Mouse (Mus musculus) embryonic stem cell, embryonic (primary cell): Measurements from ENCODE around the gene Kif7.

Experiments
- CTCF ChIA-PET, 4 experiments: fragments of 300-600 bp in 2 of 4; fragments of 350-600 bp in 2 of 4; sonication (Branson Sonifier 250); formaldehyde crosslinking; loops; one replicate each; lab custom pipeline; 2022; ENCODE audit warnings: inconsistent platforms in 2 of 4; lab: Charles Lee
- POLR2A ChIA-PET, 4 experiments: fragments of 300-600 bp in 2 of 4; fragments of 350-600 bp in 2 of 4; sonication (Branson Sonifier 250); formaldehyde crosslinking; loops; one replicate each; lab custom pipeline; 2022; ENCODE audit warnings: antibody characterized with exemption in 4 of 4, inconsistent platforms in 1 of 4; lab: Charles Lee

Gene Kif7

DNA sequence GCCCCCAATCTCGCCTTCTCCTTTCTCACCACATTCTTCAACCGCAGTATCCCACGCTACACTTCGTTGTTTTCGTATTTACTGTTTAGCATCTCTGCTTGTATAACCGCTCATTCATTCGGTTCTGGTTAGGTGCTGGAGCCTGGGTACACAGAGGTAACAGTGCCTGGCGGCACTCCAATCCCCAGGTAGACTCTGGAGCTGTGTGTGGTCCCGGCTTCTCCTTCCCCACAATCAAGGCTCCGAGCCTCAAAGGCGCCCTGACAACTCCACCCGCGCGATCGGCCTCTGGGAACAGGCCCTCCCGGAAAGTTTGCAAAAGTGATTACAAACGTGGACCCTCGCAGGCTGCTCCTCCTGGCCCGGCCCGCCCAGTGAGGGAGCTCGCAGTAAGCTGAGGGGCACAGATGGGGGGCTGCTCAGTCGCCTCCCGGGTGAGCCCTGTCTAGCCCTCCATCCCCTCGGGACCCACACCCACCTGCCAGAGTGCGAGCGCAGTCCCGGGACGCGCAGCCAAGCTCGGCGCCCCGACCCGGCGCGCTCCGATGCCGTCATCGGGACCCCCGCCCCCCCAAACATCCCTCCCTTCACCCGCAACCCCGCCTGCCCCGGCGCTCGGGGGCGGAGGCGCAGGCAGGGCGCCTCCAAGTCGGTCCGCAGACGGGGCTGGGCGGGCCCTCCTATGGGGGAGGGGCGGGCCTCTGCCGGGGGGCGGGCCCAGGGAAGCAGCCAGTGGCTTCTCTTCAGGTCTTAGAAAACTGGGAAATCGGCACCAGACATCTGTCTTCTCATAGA is at the start of gene Kif7:
Gene Kif7, minus strand, starts transcription at position 534 of the 795 bp plus-strand sequence.
- ChIA-PET POLR2A (interaction anchor here in 3 of 4 experiments (0.6 to 1.7 kb wide), 15 partner anchors 9 to 305 kb away, joined by 3 to 8 read pairs (median 4); partner anchors contain the start of gene Ticrr (in 2 of the 3)), CTCF (interaction anchor here (0.5 to 2.3 kb wide), 7 partner anchors 12 to 219 kb away, joined by 3 to 14 read pairs (median 6); no protein-coding TSS in a partner anchor)

GRCm38 (mm10) chr7:79762106-79762505 is 46.6 kb upstream of the Kif7 start:
- ChIA-PET POLR2A (interaction anchor here in 1 of 4 experiments (0.5 to 0.7 kb wide), 2 partner anchors 100 to 1812 kb away, joined by 3 to 6 read pairs; no protein-coding TSS in a partner anchor), CTCF (interaction anchor here in 2 of 4 experiments (0.6 to 1.0 kb wide), 3 partner anchors 19 to 187 kb away, joined by 3 to 6 read pairs (median 3); no protein-coding TSS in a partner anchor)

- ChIA-PET POLR2A (interaction anchor here in 1 of 4 experiments (0.5 kb wide), 1 partner anchor 100 kb away, joined by 6 read pairs; no protein-coding TSS in a partner anchor), CTCF (interaction anchor here in 2 of 4 experiments (0.6 to 1.0 kb wide), 2 partner anchors 153 to 186 kb away, joined by 3 to 6 read pairs; no protein-coding TSS in a partner anchor)
These were observed 45.8 kb upstream of the Kif7 start for GRCm38 (mm10) chr7:79761124-79761876.

DNA sequence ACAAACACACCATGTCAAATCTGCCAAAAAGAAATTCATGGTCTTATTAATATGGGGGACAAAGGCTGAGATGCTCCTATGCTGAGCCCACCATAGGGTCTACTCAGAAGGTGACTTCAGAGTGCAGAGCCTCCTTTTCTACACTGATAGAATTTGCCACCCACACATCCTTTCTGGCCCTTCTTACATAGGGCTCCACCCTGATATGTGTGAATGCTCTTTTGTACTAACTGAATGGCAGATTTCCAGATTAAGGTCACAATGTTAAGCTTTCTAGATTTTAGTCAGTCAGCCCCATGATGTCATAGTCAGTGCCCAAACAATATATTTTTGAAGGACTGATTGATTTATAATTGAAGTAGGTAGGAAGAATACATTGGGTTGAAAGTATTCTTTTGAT is 44.2 kb upstream of the Kif7 start:
- ChIA-PET POLR2A (interaction anchor here in 2 of 4 experiments (0.9 to 1.6 kb wide), 3 partner anchors 8 to 13 kb away, joined by 4 read pairs; no protein-coding TSS in a partner anchor), CTCF (interaction anchor here in 2 of 4 experiments (0.5 to 0.9 kb wide), 2 partner anchors 155 to 184 kb away, joined by 3 read pairs; no protein-coding TSS in a partner anchor)

DNA sequence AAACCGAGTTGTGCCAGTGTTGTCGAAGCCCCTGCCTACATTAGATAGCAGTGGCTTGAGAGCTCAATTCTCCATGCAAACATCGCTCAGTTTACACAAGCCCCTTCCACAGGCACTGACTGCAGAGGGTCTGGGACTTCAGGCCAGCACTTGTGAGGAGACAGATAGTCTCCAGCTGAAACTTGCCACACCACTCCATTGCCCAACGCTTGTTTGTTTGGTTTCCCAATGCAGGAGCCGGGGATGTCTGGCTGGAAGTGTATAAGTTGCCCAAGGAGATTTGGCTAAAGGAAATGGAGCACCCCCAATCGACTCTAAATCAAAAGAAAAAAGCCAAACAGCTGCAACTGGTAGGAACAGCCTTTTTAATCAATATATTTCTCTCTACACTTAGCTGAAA is 42.7 kb upstream of the Kif7 start:
- CTCF ChIA-PET: interaction anchor here in 3 of 4 experiments (0.6 to 1.5 kb wide), 3 partner anchors 30 to 262 kb away, joined by 3 to 7 read pairs (median 6); no protein-coding TSS in a partner anchor
- POLR2A ChIA-PET: interaction anchor here in 1 of 4 experiments (1.6 kb wide), 1 partner anchor 10 kb away, joined by 4 read pairs; no protein-coding TSS in a partner anchor

DNA sequence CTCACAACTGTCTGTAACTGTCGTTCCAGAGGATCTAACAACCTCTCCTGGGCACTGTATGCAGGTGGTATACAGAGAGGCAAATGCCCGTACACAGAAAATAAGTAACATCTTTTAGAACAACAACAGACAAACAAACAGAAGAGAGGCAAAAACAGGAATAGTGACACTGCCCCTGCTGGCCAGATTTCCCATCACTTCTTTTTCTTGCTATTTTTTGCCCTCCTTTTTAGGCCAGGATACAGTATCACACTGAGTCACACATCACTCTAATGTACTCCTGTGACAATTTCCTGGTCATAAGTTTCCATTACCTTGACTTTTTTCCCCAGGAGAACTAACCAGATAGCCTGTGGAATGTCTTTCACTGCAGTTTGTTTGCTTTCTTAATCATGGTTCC is 40.8 kb upstream of the Kif7 start:
- POLR2A ChIA-PET: interaction anchor here in 1 of 4 experiments (0.5 kb wide), 1 partner anchor 110 kb away, joined by 3 read pairs; no protein-coding TSS in a partner anchor

DNA sequence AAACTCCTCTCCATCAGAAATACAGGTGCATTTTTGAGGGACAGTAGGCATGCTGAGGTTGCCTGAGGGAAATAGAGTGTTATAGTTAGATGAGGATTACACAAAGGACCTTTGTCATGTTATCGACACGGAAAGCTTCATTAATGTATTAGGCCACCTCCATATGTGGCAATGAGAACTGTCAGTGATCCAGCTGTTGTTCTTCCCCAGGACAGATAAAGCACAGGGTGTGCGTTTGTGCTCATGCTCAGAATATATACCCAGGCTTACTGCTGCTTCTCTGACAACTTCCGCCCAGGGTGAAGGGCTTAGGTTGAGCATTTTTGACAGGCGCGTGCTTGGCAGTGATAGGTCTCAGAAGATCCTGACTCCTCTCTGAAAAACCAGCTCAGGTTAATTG is 34.0 kb upstream of the Kif7 start:
- POLR2A ChIA-PET: interaction anchor here in 1 of 4 experiments (1.8 kb wide), 1 partner anchor 366 kb away, joined by 4 read pairs; the partner anchor contains the start of gene Idh2

More for the DNA sequence above, 40.8 kb upstream of the Kif7 start:
- CTCF ChIA-PET: interaction anchor here in 2 of 4 experiments (0.8 to 1.4 kb wide), 3 partner anchors 9 to 29 kb away, joined by 3 to 4 read pairs (median 3); no protein-coding TSS in a partner anchor

DNA sequence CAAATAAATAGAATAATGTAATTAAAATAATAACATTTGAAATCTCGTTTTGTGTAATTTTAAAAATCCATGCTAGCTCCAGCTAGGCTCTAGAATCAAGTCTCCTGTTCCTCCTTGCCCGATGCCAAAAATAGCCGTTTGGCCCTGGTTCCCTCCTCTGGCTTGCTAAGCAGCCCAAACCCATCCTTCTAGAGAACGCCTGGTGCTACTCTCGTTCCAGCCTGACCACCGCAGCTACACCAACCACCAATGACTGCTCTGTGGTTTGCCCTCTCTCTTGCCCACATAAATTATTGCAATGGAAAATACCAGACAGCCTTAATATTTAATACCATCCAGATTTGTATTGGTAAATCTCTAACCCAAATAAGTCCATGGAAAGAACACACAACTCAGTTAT is 32.1 kb upstream of the Kif7 start:
- POLR2A ChIA-PET: no interaction called here
- CTCF ChIA-PET: interaction anchor here in 2 of 4 experiments (1.3 to 1.4 kb wide), 2 partner anchors 18 to 20 kb away, joined by 4 read pairs; no protein-coding TSS in a partner anchor

More for the DNA sequence above, 34.0 kb upstream of the Kif7 start:
- CTCF ChIA-PET: interaction anchor here in 2 of 4 experiments (0.6 to 1.5 kb wide), 3 partner anchors 20 to 276 kb away, joined by 3 to 4 read pairs (median 3); no protein-coding TSS in a partner anchor

DNA sequence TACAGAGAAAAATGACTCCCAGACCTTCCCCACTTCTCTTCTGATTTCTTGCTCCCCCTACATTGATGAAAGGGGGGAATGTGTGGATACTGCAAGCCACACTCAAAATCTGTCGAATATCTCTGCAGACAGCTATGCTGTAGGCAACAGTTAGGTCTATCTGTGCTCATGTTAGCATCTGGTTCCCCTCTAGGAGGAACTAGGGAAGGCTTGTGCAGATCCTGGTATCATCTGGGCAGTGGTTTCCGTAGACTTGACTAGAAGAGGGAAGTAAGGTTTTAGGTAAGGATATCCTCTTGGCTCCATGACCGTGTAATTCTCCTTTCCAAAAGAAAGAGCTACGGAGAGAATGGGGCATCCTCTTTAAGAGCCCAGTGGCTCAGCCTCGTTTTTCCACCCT is 29.1 kb upstream of the Kif7 start:
- CTCF ChIA-PET: interaction anchor here (0.6 to 3.4 kb wide), 5 partner anchors 16 to 446 kb away, joined by 3 to 32 read pairs (median 3); no protein-coding TSS in a partner anchor
- POLR2A ChIA-PET: interaction anchor here in 2 of 4 experiments (0.6 to 1.5 kb wide), 3 partner anchors 59 to 737 kb away, joined by 3 to 6 read pairs (median 4); no protein-coding TSS in a partner anchor

DNA sequence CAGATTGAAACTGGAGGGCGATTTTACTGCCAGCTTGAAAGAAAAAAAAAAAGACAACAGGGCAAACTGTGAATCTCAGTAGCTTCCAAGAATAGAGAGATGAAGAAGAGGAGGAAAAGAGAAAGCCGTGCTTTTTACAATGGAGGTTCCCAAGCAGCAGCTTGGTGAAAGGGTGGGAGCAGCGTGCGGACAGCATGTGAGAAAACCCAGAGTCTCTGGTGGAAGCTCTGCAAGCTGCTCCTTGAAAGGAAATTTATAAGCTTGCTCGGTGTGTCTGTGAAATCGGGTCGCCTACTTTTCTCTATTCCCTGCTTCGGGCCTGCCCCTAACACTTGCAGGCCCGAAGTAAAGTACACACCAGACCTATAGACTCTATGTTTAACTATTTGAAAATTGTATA is 28.5 kb upstream of the Kif7 start:
- ChIA-PET POLR2A (interaction anchor here in 3 of 4 experiments (0.6 to 1.5 kb wide), 6 partner anchors 20 to 738 kb away, joined by 3 to 9 read pairs (median 4); no protein-coding TSS in a partner anchor), CTCF (interaction anchor here (0.6 to 3.4 kb wide), 7 partner anchors 16 to 486 kb away, joined by 3 to 32 read pairs (median 3); no protein-coding TSS in a partner anchor)

GRCm38 (mm10) chr7:79742659-79743536 is 27.4 kb upstream of the Kif7 start, which contains the start of the genes Pex11a and Wdr93:
Gene Pex11a (minus strand): TSS chr7:79743131.
Gene Wdr93 (plus strand): TSS chr7:79743163.
- ChIA-PET POLR2A (interaction anchor here in 3 of 4 experiments (0.7 to 1.8 kb wide), 10 partner anchors 11 to 554 kb away, joined by 3 to 6 read pairs (median 4); no protein-coding TSS in a partner anchor), CTCF (interaction anchor here (0.6 to 3.4 kb wide), 12 partner anchors 12 to 758 kb away, joined by 3 to 32 read pairs (median 3); no protein-coding TSS in a partner anchor)

DNA sequence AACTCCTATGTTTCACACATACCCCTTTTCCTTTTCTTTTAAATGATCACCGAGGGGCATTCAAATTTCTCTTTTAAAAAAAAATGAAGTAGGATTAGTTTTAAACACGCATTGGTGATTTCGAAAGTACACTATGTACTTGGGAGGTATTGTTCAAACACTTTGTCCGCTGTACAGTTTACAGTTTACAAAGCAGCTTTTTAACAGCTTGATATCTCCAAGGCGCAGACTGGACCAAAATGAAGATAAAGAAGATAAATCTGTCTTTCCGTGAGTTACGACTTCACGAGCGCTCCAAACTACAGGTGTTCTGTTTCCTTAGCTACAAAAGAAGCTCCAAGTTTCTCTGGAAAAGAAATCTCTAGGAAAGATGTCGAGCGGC is 26.7 kb upstream of the Kif7 start:
- CTCF ChIA-PET: interaction anchor here in 3 of 4 experiments (0.8 to 3.4 kb wide), 5 partner anchors 11 to 274 kb away, joined by 3 to 32 read pairs (median 4); no protein-coding TSS in a partner anchor

GRCm38 (mm10) chr7:79740279-79740678 is 24.8 kb upstream of the Kif7 start:
- CTCF ChIA-PET: interaction anchor here in 1 of 4 experiments (3.1 kb wide), 1 partner anchor 12 kb away, joined by 11 read pairs; no protein-coding TSS in a partner anchor
- POLR2A ChIA-PET: no interaction called here

More for the DNA sequence above, 26.7 kb upstream of the Kif7 start:
- POLR2A ChIA-PET: interaction anchor here in 2 of 4 experiments (1.1 to 1.8 kb wide), 4 partner anchors 11 to 232 kb away, joined by 3 to 6 read pairs (median 4); no protein-coding TSS in a partner anchor

GRCm38 (mm10) chr7:79738913-79739312 is 23.4 kb upstream of the Kif7 start:
- ChIA-PET CTCF (interaction anchor here (0.6 to 3.1 kb wide), 4 partner anchors 11 to 944 kb away, joined by 3 to 11 read pairs (median 4); no protein-coding TSS in a partner anchor), POLR2A (no interaction called here)

DNA sequence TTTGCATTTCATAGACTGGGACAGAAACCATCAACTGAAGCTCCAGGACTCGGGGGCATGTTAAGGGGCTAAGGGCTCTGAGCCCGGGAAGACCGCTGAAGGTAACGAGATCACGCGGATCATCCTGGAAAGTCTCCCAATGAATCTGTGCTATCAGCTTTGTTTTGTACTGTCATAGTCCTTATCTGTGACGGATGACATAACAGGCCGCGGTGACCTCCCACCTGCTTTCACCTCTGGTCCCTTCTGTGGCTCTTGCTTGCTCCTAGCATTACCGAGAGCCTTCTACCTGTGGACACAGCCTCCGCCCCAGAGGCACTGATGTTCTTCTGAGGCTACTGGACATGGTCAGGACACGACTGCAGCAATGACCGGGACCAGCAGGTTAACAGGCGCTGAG is 21.0 kb upstream of the Kif7 start:
- CTCF ChIA-PET: interaction anchor here in 1 of 4 experiments (1.5 kb wide), 1 partner anchor 8 kb away, joined by 9 read pairs; no protein-coding TSS in a partner anchor
- POLR2A ChIA-PET: no interaction called here

GRCm38 (mm10) chr7:79734563-79734962 is 19.0 kb upstream of the Kif7 start:
- POLR2A ChIA-PET: no interaction called here
- CTCF ChIA-PET: no interaction called here
